Mouse (Mus musculus) testis, adult 2 months (tissue): ENCODE results near the gene Gtf2i.

Experiments used
- CTCF ChIP-seq: fragments of 200-500 bp; IDR thresholded peaks from 2 replicates; pipeline ENCODE4 v1.5.1; 2012; ENCODE audit warnings: low read depth, mild to moderate bottlenecking, inconsistent platforms, low read length, moderate library complexity; ENCODE audit not compliant: control insufficient read depth, insufficient read depth, insufficient replicate concordance
- POLR2A ChIP-seq: fragments of 200-500 bp; IDR thresholded peaks from 2 replicates; pipeline ENCODE4 v1.6.1; 2012; ENCODE audit warnings: low read depth, mild to moderate bottlenecking, inconsistent platforms, low read length, moderate library complexity; ENCODE audit not compliant: control insufficient read depth

- TF ChIP-seq CTCF: no peak
- no peak for TF ChIP-seq POLR2A
Observed at GRCm38 (mm10) chr5:134233244-134233651, 81.3 kb downstream of the Gtf2i start.
